Mouse (Mus musculus): ENCODE measurements around the gene Cep135. TPM values are rescaled to one million over a fixed set of nuclear protein-coding genes. Genes with fewer than 3 reads are reported as not detected.

Cep135 gene
- polyA plus RNA-seq, 1 experiment from 2014 or later, result 4.7 TPM

GRCm38 (mm10) chr5:76687961-76688600 lies 99.6 kb downstream of the Cep135 start:
- no peak overlapping the region for H3K4me2 ChIP-seq (ENCODE audit: low read depth, low read length)
- no peaks in the 10 kb centered on the region for H3K27me3 ChIP-seq (ENCODE audit: control insufficient read depth, insufficient read depth, low read length)
- H3K4me3 ChIP-seq (ENCODE audit: low read length), result no peak overlapping the region
- no peaks in the 10 kb centered on the region for H3K36me3 ChIP-seq (ENCODE audit: control insufficient read depth, insufficient read depth)
- 80% methylated on average over 10 of the region's 10 CpGs for WGBS
- no peaks in the 10 kb centered on the region for H3K4me1 ChIP-seq (ENCODE audit: control insufficient read depth, insufficient read depth, low read length)
- no peak for ATAC-seq (replicated peaks; ENCODE audit: extremely low read depth, insufficient read depth, low FRiP score)
- no peaks in the 10 kb centered on the region for H3K9me3 ChIP-seq (replicated peaks; ENCODE audit: control insufficient read depth, low read length)
- H3K9ac ChIP-seq (ENCODE audit: low read length), result no peak overlapping the region
- no peak overlapping the region for H3K27ac ChIP-seq (ENCODE audit: low read length)

GRCm38 (mm10) chr5:76688643-76689042 lies 100.1 kb downstream of the Cep135 start:
- Histone ChIP-seq H3K27me3 (ENCODE audit: control insufficient read depth, insufficient read depth, low read length) (no peaks in the 10 kb centered on the region), H3K4me1 (ENCODE audit: control insufficient read depth, insufficient read depth, low read length) (no peaks in the 10 kb centered on the region), H3K4me3 (ENCODE audit: low read length) (no peak overlapping the region), H3K9ac (ENCODE audit: low read length) (no peak overlapping the region), H3K9me3 (replicated peaks; ENCODE audit: control insufficient read depth, low read length) (no peaks in the 10 kb centered on the region), H3K4me2 (ENCODE audit: low read depth, low read length) (no peak overlapping the region), H3K27ac (ENCODE audit: low read length) (no peak overlapping the region), H3K36me3 (ENCODE audit: control insufficient read depth, insufficient read depth) (no peaks in the 10 kb centered on the region)
- no peak for ATAC-seq (replicated peaks; ENCODE audit: extremely low read depth, insufficient read depth, low FRiP score)
- 76% methylated on average over 6 of the region's 6 CpGs for WGBS

GRCm38 (mm10) chr5:76690177-76690593 lies 101.7 kb downstream of the Cep135 start:
- Histone ChIP-seq H3K4me1 (ENCODE audit: control insufficient read depth, insufficient read depth, low read length) (no peaks in the 10 kb centered on the region), H3K4me2 (ENCODE audit: low read depth, low read length) (no peak overlapping the region), H3K9me3 (replicated peaks; ENCODE audit: control insufficient read depth, low read length) (no peaks in the 10 kb centered on the region), H3K36me3 (ENCODE audit: control insufficient read depth, insufficient read depth) (no peaks in the 10 kb centered on the region), H3K4me3 (ENCODE audit: low read length) (no peak overlapping the region), H3K27ac (ENCODE audit: low read length) (no peak overlapping the region), H3K27me3 (ENCODE audit: control insufficient read depth, insufficient read depth, low read length) (no peaks in the 10 kb centered on the region), H3K9ac (ENCODE audit: low read length) (no peak overlapping the region)
- no peak for ATAC-seq (replicated peaks; ENCODE audit: extremely low read depth, insufficient read depth, low FRiP score)
- WGBS, result 67% methylated on average over 5 of the region's 5 CpGs

DNA sequence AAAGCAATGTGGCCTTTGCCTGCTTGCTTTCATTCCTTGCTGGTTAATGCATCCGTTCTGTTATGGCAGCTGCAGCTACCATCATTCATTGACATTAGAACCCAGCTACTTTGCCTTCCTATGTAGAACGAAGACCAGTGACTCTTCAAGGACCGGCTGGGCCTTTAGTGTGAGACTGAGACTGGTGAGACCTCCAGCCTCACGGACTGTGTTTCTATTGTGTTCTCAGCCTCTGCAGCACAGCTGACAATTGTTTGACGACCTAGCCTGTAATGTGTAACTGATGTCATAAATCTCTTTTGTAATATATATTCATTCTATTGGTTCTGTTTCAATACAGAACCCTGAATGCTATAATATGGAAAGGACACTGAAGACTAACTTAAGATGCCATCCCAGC lies 102.8 kb downstream of the Cep135 start:
- Histone ChIP-seq H3K36me3 (ENCODE audit: control insufficient read depth, insufficient read depth) (no peaks in the 10 kb centered on the region), H3K9ac (ENCODE audit: low read length) (no peak overlapping the region), H3K9me3 (replicated peaks; ENCODE audit: control insufficient read depth, low read length) (no peaks in the 10 kb centered on the region), H3K4me1 (ENCODE audit: control insufficient read depth, insufficient read depth, low read length) (no peaks in the 10 kb centered on the region), H3K27ac (ENCODE audit: low read length) (no peak overlapping the region), H3K27me3 (ENCODE audit: control insufficient read depth, insufficient read depth, low read length) (no peaks in the 10 kb centered on the region), H3K4me2 (ENCODE audit: low read depth, low read length) (no peak overlapping the region), H3K4me3 (ENCODE audit: low read length) (no peak overlapping the region)
- 88% methylated on average over 5 of the region's 5 CpGs for WGBS
- no peak for ATAC-seq (replicated peaks; ENCODE audit: extremely low read depth, insufficient read depth, low FRiP score)

- no peak overlapping the region for H3K9ac ChIP-seq (ENCODE audit: low read length)
- 71% methylated on average over 12 of the region's 12 CpGs for WGBS
- no peak for ATAC-seq (replicated peaks; ENCODE audit: extremely low read depth, insufficient read depth, low FRiP score)
- no peak overlapping the region for H3K4me2 ChIP-seq (ENCODE audit: low read depth, low read length)
- H3K27ac ChIP-seq (ENCODE audit: low read length), result no peak overlapping the region
- H3K4me3 ChIP-seq (ENCODE audit: low read length), result no peak overlapping the region
- no peaks in the 10 kb centered on the region for H3K4me1 ChIP-seq (ENCODE audit: control insufficient read depth, insufficient read depth, low read length)
- no peaks in the 10 kb centered on the region for H3K27me3 ChIP-seq (ENCODE audit: control insufficient read depth, insufficient read depth, low read length)
- no peaks in the 10 kb centered on the region for H3K36me3 ChIP-seq (ENCODE audit: control insufficient read depth, insufficient read depth)
- H3K9me3 ChIP-seq (replicated peaks; ENCODE audit: control insufficient read depth, low read length), result no peaks in the 10 kb centered on the region
Measured at GRCm38 (mm10) chr5:76691706-76692424, 103.4 kb downstream of the Cep135 start.

Other genes starting within 250 kb of the Cep135 start
- gene Nmu, start 224.9 kb upstream of the Cep135 start, polyA plus RNA-seq (2015; fragmentation: Nextera tagmentation; extraction: Ambion mirVana), result not detected in 2 replicates
- not detected in 2 replicates for gene Gm7271, start 104.7 kb upstream of the Cep135 start, polyA plus RNA-seq (2015; fragmentation: Nextera tagmentation; extraction: Ambion mirVana)
- gene Exoc1, start 59.4 kb upstream of the Cep135 start, polyA plus RNA-seq (2015; fragmentation: Nextera tagmentation; extraction: Ambion mirVana), result 21.4 and 23.7 TPM in 2 replicates
- 31.6 and 37.4 TPM in 2 replicates for gene C530008M17Rik, start 67.8 kb downstream of the Cep135 start, polyA plus RNA-seq (2015; fragmentation: Nextera tagmentation; extraction: Ambion mirVana)